Mouse (Mus musculus) layer of hippocampus, postnatal 10 days (tissue): Measurements from ENCODE around the gene Gm7102. TPM values are rescaled to one million over a fixed set of nuclear protein-coding genes. Genes with fewer than 3 reads are reported as not detected.
"Not testable (repeated sequence)": the region's sequence is repeated elsewhere in the genome, so short reads cannot be mapped to it uniquely, and the experiment has no call there.

Source experiments
- DNase-seq, 2 experiments: peaks; one replicate each; pipeline ENCODE4 v3.0.0; 2021; ENCODE audit warnings: low spot score in 2 of 2
- long read RNA-seq: library from polyadenylated mRNA; stranded (forward); transcript quantifications from one replicate; pipeline ENCODE4 v2.0.0, GENCODE M21; 2023
- total RNA-seq, 2 experiments: library from RNA; stranded (reverse); gene quantifications; 2 replicates each; pipeline ENCODE4 v1.2.3; 2021

Gene Gm7102
- under 1 TPM in 1 of 2 experiments, not detected in 1; 0.27 TPM for total RNA-seq
- long read RNA-seq: 0 reads

DNA sequence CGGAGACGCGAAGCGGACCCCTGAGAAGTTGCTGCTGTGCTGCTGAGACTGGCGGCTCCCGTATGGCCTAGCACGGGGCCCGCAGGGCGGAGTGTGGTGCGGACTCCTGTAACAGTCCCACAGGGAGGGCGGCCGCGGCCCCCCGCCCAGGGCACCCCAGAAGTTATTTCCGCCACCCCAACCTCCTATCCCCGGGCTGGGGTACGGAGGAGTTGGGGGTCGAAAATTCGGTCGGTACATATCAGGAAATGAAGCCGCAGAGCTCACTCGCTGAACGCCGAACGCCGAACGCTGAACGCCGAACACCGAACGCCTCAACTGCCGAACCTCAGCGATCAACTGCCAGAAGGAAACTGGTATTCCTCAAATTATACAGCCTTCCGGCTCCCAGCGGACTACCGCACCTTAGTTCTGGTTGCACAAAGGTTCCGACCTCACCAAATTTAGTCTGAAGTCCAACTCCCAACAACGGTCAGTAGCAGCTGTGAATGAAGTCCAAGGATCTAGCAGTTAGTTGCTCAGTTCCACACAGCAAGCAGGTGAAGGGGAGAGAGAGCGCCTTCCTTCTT lies at the start of gene Gm7102:
Gm7102 (minus strand) TSS at position 554 of the 569 bp plus-strand sequence.
- no peak for DNase-seq

DNA sequence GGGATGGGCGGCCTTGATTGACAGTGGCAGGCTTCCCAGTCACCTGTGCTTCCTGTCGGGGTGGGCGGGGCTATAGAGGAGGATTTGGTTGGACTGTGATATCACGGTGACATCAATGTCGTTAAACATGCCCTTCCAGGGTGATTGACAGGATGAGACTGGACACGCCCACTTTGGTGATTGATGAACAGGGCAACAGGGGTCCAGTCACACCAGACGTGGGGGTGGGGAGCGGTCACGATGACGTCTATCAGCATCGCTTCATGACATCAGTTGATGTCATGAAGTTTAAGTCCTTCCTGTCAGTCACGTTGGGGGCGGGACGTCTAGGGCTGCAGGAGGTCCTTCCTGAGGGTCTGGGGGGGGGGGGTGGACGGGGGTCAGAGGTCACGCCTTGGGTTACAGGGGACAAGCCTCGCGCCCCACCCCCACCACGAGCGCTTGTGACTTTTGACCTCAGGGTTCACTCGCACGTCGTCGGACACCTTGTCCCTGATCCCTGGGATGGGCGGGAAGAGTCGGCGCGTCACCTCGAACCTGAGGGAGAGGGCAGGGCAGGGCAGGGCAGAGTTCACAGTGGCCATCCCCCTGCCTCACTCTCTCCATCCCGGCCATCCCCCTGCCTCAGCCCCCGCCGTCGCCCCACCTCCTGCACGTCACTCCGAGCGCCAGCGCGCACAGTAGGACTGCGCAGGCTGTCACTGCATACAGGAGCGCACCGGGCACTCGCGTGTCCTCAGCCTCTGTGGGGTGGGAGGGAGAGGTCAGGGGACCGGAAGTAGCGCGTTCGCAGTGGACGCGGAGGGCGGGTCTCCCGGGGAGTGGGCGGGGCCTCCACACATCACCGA lies 48.8 kb upstream of the Gm7102 start:
- DNase-seq: peak; percentile 23 to 35

DNA sequence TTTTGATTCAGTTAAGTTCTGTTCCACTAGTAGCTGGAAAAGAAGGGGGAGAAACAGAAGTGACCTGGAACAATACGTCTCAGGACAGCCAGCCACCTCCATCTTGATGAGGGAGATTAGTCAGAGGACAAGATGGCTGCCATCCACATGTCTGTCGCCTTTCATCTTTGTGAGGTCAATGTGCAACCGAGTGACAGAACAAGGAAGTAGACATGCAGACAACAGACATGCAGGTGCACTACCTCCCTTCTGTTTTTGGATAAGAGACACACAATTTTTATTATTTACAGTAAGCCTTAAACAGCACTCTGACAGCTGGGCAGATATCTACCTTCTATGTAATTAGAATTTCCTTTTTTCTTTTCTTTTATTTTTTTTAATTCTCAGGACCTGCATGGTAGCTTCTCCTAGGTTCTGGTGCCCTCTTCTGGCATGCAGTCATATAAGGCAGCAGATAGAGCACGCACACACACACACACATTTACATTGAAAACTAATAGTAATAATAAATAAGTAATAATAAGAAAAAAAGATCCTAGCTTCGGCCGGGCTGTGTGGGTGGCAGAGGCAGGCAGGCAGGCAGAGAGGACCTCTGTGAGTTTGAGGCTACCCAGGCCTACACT lies 47.7 kb upstream of the Gm7102 start:
- DNase-seq: no peak

DNA sequence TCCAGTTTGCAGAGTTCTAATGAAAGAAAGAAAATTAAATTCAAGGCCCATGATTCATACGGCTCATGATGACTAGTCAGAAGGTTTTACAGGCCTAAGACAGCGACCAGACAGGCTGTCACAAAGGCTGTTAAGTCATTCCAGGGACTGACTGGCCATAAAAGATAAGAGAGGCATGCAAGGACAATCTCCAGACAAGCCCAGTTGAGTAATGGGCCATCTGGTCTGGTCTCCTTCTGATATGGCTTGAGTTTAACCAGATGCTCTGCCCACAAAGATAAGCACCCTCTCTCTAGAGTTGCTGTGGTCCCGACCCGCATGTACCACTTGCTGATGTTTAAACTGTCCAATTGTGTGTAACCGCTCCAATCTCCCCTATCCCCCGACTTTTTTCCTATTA lies 31.4 kb upstream of the Gm7102 start:
- not testable (repeated sequence) for DNase-seq

DNA sequence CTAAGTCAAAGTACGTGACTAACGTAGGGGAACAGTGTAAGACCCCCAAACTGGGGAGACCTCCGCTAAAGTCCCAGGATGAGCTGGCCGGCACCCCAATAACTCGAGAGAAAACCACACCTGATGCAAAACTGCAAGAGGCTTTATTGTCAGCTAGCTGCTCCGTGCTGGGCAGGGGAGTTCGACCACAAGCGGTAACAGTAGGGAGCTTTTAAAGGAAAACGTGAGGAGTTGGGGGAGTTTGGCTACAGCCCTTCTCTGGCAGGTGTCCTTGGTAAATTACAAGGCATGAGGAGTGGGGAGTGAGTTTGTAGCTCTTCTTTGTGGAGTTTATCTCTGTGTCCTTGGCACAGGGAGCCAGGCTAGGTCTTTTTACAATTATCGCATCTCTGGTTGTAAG lies 23.7 kb upstream of the Gm7102 start:
- DNase-seq: peak in 1 of 2 experiments; percentile 35

DNA sequence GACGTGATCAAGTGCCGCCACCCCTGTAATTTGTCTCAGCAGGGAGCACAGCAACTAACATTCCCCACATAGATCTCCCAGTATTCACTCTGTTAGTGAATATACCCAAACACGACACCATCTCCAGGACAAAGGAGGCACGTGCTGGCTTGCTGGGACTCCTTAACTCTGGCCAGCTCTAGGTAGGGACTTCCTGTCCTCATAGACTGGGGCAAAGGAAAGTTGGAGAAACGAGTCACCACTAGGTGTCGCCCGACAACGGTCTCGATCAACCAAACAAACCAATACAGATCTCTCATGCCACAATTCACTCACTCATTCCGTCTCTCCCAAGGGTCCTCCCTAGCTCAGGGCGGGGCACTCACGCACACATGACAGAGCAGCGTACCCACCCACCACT lies 23.2 kb upstream of the Gm7102 start:
- peak; percentile 89 to 91 for DNase-seq

DNA sequence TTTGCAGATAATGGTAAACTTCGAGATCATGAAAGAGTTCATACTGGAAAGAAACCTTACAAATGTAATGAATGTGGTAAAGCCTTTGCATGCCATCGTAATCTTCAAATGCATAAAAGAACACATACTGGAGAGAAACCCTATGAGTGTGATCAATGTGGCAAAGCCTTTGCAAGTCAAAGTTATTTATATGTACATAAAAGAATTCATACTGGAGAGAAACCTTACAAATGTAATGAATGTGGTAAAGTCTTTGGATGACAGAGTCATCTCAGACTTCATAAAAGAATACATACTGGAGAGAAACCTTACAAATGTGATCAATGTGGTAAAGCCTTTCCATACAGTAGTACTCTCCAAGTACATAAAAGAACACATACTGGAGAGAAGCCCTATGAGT lies 7.5 kb upstream of the Gm7102 start, which contains the start of gene Gm6020:
Gm6020 (plus strand) TSS at position 301 of the 400 bp plus-strand sequence.
- not testable (repeated sequence) for DNase-seq

DNA sequence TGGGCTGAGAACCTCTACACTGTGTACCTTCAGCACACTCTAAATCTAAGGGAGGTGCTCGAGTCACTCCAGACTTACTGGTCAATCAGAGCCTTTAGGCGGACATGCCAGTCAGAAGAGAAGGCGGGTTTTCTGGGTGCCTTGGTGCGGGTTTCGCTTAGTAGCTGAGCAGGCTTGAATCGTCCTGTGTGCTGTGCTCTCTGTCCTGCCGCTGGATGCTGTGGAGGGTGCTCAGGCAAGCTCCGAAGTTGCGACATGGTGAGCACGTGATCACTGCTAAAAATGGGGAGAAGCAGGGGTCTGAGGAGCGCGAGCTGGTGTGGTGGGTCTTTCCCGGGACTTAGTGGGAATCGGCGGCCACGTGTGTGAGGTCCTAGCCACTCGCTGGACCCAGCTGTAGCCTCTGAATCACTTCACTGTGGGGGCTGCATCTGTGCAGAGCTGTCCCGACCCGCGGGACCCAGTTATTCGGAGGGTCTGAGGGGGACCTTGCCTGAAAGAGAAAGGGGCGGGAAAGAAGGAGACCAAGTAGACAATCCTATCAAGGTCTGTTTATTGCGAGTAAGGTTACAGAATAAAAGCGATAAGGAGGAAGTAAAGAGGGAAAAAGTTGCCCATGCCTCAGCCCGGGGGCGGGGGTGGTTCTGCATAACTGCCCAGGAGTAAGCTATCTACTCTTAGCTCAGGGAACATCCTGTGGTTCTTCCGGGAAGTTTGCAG lies 24.2 kb downstream of the Gm7102 start:
- no peak for DNase-seq

DNA sequence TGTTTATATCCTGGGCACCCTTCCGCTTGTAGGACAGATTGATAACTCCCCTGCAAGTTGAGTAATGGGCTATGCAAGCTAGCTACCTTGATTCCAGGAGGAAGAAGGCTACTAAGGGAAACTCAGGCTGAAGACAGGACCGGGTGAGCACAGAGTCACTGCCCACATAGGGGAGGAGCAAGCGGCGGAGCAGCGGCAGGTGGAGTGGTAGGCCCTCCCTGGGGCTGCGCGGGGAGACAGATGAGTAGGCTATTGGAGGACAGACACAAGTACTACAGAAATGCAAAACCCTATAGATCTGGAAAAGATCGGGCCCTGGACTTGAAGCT lies 24.8 kb downstream of the Gm7102 start:
- no peak for DNase-seq

DNA sequence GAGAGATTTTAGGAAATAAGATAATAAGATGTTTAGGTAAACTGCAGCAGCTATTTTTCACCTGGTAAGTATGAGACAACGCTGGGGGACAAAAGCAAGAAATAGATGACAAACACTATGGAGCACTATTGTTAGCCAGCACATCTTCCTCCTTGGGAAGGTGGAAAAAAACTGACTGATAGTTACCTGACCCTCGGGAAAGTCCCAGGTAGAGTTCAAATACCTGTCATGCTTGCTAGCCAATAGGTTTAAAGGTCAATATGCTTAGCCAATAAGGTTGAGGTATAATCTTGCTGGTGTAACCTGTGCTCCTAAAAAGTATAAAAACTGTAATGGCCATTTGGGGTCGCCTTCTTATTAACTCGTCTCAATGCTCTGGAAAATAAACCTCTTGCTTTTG lies 34.8 kb downstream of the Gm7102 start:
- no peak for DNase-seq

DNA sequence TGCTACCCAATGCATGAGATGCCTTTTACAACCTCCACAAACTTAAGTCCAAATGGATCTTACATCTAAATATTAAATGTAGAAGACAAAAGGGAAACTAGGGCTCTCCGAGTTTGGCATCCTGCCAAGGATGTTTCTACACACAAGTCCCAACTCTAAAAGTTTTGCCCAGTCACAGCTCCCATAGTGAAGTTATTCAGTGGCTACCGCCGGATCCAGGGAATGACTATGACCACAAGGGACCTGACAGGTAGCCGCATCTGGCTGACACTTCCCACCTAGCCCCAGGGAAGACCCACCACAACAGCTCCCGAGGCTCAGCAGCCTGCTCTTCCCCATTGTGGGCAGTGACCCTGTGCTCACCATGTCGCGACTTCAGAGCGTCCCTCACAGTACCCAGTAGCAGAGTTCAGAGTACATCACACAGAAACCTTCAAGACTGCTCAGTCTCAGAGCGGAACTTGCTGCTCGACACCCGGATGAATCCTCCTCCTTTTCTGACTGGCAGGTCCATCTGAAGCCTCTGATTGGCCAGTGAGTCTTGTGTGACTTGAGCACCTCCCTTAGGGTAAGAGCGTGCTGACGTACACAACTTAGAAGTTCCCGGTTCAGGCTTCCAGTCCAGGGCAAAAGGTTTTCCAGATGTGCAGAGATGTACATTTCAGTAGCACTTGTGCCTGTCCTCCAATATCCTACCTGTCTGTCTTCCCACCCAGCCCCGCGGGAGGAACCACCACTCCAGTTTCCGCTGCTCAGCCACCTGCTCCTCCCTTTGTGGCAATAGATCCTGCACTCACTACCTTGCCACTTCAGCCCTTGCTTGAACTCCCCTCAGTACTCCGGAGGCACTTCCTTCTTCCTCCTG lies 35.5 kb downstream of the Gm7102 start, which contains the start of gene Zfp950:
Zfp950 (minus strand) TSS at position 499 of the 865 bp plus-strand sequence.
- DNase-seq: peak; percentile 70 to 78

DNA sequence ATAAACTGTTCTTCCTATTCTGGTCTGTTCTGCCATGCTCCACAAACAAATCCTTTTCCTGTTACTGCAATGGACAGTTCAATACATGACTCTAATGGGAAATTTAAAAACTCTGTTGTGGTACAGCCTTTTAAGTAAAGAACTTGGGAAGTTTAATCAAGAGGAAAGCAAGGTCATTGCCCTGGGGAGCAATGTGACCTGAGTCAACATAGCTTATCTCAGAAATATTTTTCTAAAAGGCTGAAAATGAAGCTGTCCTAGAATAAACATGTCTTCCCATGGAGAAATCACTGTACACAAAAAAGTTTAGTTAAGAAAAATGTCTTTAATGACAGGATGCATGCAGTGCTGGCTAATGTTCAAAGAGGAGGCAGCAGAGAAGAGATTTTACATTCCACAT lies 37.5 kb downstream of the Gm7102 start:
- DNase-seq: no peak

DNA sequence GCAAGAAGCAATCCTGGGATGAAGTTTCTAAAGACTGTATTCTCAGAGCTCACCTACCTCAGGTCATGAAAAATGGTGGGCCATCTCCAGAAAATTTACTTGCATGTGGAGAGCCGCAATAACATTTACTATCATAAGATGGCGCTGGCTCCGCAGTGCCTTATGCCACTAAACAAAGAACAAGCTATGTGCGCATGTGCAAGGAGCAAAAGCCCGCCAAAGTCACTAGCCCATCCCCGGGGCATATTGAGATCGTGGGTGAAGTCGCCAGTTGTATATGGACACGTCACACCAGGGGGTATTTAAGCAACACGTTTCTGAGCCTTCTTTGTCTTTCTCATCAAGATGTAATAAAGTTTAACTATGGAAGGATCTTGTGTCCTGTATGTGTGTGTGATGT lies 45.0 kb downstream of the Gm7102 start:
- no peak for DNase-seq

Other genes starting within 250 kb of the Gm7102 start
- gene Zfp950, start 35.5 kb downstream of the Gm7102 start, total RNA-seq: 10 to 100 TPM; 22.7 to 23.4 TPM
- gene Gm6020, start 7.6 kb upstream of the Gm7102 start, total RNA-seq: not detected
- gene Csf2ra, start 52.1 kb upstream of the Gm7102 start, total RNA-seq: 10 to 100 TPM; 35.6 to 47.9 TPM
- gene Gm21060, start 120.8 kb upstream of the Gm7102 start, total RNA-seq: not detected